Mouse (Mus musculus) retina, postnatal 7 days (tissue): ENCODE measurements around the gene Ech1.

Experiments
- DNase-seq: peaks from one replicate; pipeline ENCODE4 v3.0.0-alpha.2; 2012; ENCODE audit warnings: low read depth, low spot score

The Ech1 gene

DNA sequence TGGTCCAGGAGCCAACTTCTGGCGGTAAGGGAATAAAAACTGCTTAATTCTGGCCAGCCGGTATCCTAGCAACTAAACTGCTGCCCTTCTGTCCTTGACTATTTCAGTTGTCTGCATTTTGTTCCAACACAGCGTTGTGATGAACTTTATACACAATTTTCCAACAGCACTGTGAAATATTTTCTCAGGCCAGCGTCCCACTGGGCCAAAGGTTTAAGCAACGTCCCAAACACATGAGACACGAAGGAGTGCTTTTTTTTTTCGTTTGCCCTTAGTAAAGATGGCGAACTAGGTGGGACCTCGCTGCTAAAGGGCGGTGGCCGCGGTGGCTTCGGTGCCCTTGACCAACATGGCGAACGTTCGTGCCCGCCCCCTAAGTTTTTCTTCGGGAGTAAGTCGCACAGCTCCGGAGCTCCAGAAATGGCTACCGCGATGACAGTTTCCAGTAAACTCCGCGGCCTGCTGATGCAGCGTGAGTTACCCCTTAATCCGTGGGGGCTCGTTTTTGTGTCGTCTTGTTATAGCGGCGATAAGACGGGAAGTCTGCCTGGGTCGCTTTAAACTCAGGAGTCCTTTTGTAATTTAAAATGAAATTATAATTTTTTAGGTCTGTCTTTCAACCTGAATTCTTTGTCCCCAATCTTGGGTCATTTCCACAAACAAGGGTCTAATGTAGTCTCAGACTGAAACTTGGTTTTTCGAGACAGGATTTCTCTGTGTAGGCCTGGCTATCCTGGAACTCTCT lies at the start of gene Ech1:
Gene Ech1, plus strand, starts transcription at position 277 of the 745 bp plus-strand sequence.
- peak; percentile 85 for DNase-seq

DNA sequence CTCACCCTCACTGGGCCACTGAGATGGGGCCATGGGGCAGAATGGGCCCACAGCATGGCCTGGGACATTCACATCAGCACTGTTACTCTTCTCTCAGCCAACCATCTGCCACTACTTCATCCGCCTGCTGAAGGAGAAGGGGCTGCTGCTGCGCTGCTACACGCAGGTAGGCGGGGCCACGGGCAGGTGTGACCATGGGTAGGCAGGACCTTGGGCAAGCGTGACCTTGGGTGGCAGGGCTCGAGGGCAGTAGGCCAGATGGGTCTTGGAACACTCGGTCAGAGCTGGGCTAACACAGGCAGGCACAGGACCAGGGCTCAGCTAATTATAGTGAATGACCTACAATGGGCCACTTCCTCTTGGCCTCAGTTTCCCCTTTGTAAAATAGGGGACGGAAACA lies 46.2 kb upstream of the Ech1 start:
- DNase-seq, result no peak

DNA sequence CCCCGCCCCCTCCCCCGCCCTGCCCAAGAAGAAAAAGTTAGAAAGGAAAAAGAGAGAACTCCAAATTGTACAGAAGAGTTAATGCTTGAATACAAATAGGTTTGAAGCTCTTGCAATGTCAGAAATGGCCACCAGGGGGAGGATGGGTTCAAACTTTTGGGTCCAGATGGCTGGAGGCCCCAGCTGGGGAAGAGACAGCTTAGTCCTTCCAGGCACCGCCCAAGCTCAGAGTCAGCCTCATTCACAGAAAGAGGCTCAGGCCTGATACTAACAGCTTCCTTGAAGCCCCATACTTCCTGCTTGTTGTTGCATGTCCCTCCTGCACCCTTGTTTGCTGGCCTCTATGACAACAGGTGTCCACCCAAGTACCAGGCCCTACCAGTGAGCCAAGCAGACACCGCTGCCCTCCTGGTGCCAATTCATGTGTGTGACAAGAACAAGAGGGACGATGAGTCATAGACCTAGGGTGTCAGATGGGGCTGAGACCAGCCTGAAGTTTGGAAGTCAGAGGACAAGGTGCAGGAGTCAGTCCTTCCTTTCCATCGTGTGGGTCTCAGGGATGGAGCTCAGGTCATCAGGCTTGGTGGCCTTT lies 44.9 kb upstream of the Ech1 start:
- peak; percentile 91 for DNase-seq

DNA sequence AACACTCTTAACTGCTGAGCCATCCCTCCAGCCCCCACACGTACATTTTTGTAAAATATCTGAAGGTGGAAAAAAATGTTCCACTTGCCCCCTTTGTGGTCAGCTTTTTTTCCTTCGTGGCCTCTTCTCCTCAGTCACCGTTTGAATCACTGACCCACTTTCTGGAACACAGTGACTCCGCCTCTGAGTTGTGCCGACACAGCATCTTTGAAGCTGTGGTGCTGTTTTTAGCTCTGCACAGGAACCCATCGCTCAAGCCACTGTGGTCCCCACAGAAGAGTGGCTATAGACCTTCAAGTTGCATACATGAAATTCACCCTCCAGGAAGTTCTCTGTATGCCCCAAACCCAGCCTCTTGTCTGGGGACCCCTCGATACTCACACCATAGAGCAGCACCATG lies 44.2 kb upstream of the Ech1 start:
- DNase-seq, result no peak

GRCm38 (mm10) chr7:28781261-28781663 lies 43.8 kb upstream of the Ech1 start:
- DNase-seq, result no peak

- no peak for DNase-seq
Observed at GRCm38 (mm10) chr7:28785161-28785560, 39.9 kb upstream of the Ech1 start.

DNA sequence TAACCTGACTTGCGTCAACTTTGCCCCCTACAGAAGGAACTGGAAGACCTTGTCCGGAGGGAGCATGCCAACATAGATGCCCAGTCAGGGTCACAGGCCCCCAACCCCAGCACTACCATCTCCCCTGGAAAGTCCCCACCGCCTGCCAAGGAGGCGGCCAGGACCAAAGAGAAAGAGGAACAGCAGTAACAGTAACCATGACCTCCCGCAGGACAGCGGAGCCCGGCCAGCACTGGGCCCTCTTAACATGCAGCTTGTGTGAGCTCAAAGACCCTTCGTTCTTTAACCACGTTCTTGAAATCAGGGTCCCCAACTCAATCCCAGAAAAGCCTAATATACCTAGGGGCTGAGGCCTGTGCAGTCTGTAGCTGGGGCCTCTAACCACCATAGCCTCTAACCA lies 37.1 kb upstream of the Ech1 start:
- DNase-seq, result no peak

GRCm38 (mm10) chr7:28788307-28789195 lies 36.5 kb upstream of the Ech1 start, which contains the start of gene Rinl:
Gene Rinl (plus strand): TSS chr7:28788969.
- no peak for DNase-seq

GRCm38 (mm10) chr7:28789235-28789634 lies 35.8 kb upstream of the Ech1 start:
- no peak for DNase-seq

DNA sequence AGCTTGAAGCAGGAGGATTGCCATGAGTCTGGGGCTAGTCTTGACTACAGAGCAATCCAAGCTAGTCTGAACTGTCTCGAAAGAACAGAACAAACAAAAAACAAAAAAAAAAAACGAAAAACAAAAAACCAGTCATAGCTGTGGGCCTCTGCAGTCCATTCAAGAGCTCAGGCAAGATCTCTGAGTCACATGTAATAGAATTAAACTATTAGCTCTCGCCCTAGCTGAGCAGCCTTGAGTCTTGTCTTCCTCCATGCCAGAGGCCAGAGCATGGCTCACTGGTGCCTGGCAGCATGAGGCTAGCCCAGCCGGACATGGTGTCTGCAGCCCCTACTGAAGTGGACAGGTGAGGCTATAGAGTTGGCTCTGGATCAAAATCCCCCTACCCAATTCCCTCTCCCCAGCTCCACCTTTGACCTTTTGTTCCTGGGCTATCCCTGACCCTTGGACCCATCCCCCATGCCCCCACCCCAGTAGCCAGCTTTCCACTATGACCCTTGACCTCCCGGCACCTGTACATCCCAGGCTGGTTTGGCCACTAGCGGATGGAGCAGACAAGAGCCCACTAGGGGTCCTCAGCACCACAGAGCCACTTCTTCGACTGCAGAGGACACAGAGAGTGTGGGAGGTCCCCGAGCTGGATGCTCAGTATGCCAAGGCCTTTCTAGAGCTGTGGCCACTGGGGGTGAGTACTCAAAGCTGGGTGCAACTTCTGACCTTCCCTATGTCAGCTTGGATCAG lies 34.8 kb upstream of the Ech1 start:
- DNase-seq, result no peak

- DNase-seq, result no peak
Observed at GRCm38 (mm10) chr7:28791706-28792105, 33.3 kb upstream of the Ech1 start.

- DNase-seq, result no peak
Observed at GRCm38 (mm10) chr7:28792391-28793185, 32.4 kb upstream of the Ech1 start.

DNA sequence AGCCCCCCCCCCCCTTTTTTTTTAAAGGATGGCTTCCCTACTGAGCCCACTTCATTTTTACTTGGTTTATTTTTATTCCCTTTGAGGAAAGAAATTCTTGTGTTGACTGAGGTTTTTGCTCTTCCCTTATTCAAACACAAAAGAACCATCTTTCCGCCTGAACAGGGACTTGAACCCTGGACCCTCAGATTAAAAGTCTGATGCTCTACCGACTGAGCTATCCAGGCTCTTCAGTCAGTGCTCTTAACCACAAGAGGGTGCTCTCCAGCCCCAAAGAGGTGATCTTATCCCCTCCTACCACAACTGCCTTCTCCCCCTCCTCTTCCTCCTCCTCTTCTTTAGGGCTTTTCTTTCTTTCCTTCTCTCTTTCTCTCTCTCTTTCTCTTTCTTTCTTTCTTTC lies 31.2 kb upstream of the Ech1 start:
- no peak for DNase-seq

- no peak for DNase-seq
Observed at GRCm38 (mm10) chr7:28794496-28794895, 30.5 kb upstream of the Ech1 start.

DNA sequence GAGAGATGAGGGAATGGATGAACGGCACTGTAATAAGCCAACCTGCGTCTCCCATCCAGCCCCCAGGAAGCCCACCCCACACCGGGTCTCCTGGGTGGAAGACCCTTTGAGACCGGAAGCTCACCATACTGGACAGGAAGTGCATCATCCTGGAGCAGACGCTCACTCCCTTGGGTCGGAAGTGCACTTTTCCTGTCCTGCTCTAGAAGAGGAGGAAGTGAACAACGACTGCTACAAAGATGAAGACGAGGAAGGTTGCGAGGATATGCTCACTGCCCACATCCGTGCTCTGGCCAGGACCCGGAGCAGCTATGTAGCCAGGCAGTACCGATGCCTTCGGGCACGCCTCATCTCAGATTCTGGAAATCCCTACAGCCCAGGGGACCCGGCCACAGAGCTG lies 29.2 kb upstream of the Ech1 start:
- no peak for DNase-seq

- peak; percentile 62 for DNase-seq
Observed at GRCm38 (mm10) chr7:28796562-28796975, 28.4 kb upstream of the Ech1 start.

DNA sequence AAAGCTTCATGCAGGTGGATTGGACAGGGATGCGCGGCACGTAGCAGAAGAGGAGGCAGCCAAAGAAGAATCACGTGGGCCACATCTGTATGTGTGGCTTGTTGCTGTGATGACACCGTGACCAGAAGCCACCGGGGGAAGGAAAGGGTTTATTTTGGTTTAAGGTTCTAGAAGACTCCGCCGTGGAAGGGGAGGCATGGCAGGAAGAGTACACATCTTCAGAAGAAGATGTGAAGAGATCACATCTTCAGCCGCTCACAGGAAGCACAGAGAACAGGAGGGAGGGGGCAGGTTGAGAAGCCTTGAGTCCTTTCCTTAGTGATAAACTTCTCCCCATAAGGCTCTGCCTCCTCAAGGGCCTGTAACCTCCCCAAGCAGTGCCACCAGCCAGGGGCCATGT lies 25.0 kb upstream of the Ech1 start:
- DNase-seq, result no peak

GRCm38 (mm10) chr7:28801451-28801850 lies 23.6 kb upstream of the Ech1 start:
- DNase-seq, result no peak

DNA sequence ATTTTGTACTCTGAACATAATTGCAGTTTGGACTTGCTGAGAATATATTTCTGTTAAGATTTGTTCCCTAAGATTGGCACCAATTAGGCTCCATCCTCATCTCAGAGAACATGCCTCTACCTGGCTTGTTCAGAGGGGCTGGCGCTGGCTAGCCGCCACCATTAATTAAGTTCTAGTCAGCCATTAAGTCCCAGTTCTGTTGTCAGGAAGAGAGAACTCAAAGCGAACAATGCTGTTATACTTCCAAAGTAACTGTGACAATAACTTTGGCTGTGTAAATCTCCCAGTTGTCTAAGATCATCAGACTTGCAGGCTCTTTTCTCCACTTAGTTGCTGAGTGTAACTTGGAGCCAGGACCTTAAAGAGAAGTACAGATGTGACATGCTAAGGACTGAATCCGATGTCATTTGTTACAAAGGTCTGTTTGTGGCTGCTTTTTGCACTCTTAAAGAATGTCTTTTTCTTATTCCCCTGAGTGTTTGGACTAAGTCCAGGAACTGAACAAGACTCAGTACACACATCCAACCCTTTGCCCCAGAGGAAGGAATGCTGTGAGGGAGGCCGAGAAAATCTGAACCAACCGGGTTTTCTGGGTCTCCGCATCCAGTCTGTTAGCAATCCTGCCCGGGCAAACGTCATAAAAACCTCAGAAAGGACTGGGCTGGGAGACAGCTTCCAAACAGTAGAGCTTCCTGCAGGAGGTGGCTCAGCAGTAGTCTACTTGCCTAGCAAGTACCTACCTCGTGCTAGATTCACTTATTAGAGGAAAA lies 22.9 kb upstream of the Ech1 start:
- no peak for DNase-seq
